Mouse (Mus musculus) kidney, postnatal 4 days (tissue): ENCODE data around the gene Rab1b.
A peak's percentile ranks its signal among the peaks of the same experiment; 100 is the strongest.

Experiments used
- DNase-seq, 2 experiments: peaks; one replicate each; pipeline ENCODE4 v3.0.0; 2021; ENCODE audit warnings: mixed read lengths in 2 of 2

Gene Rab1b

GRCm38 (mm10) chr19:5071077-5071476, 35.8 kb downstream of the Rab1b start:
- no peak for DNase-seq

- DNase-seq, result no peak
Measured at GRCm38 (mm10) chr19:5069978-5070377, 36.9 kb downstream of the Rab1b start.

- DNase-seq, result no peak
Measured at GRCm38 (mm10) chr19:5069486-5069885, 37.4 kb downstream of the Rab1b start.

GRCm38 (mm10) chr19:5068570-5069234, 38.2 kb downstream of the Rab1b start:
- peak; percentile 52 to 56 for DNase-seq

- DNase-seq, result peak; percentile 86 to 92
Measured at GRCm38 (mm10) chr19:5067867-5068569, 38.9 kb downstream of the Rab1b start, which contains the start of gene Cd248. TSS of gene Cd248 (plus strand) at chr19:5068078.

- peak in 1 of 2 experiments; percentile 40 for DNase-seq
Measured at GRCm38 (mm10) chr19:5067040-5067799, 39.7 kb downstream of the Rab1b start.

GRCm38 (mm10) chr19:5065104-5065503, 41.8 kb downstream of the Rab1b start:
- peak in 1 of 2 experiments; percentile 45 for DNase-seq

- no peak for DNase-seq
Measured at GRCm38 (mm10) chr19:5062446-5062845, 44.4 kb downstream of the Rab1b start.

- DNase-seq, result no peak
Measured at GRCm38 (mm10) chr19:5062041-5062440, 44.8 kb downstream of the Rab1b start.

GRCm38 (mm10) chr19:5060365-5061330, 46.2 kb downstream of the Rab1b start:
- peak; percentile 45 to 47 for DNase-seq

- DNase-seq, result peak in 1 of 2 experiments; percentile 57
Measured at GRCm38 (mm10) chr19:5058801-5059771, 47.8 kb downstream of the Rab1b start.

- DNase-seq, result no peak
Measured at GRCm38 (mm10) chr19:5057876-5058775, 48.7 kb downstream of the Rab1b start.

GRCm38 (mm10) chr19:5056251-5056650, 50.6 kb downstream of the Rab1b start:
- DNase-seq, result peak; percentile 68 to 77

GRCm38 (mm10) chr19:5053909-5054308, 53.0 kb downstream of the Rab1b start:
- DNase-seq, result peak; percentile 81 to 86

- DNase-seq, result no peak
Measured at GRCm38 (mm10) chr19:5052853-5053252, 54.0 kb downstream of the Rab1b start.

GRCm38 (mm10) chr19:5052166-5052822, 54.6 kb downstream of the Rab1b start:
- DNase-seq, result no peak

GRCm38 (mm10) chr19:5051515-5051914, 55.4 kb downstream of the Rab1b start:
- no peak for DNase-seq

GRCm38 (mm10) chr19:5051031-5051430, 55.8 kb downstream of the Rab1b start:
- DNase-seq, result peak; percentile 41 to 56
